Mouse (Mus musculus) liver, embryonic 14.5 days (tissue): ENCODE measurements around the gene Usp15.

Experiments
- CTCF ChIP-seq: IDR thresholded peaks from 2 replicates; pipeline ENCODE4 v1.5.1; 2016; ENCODE audit warnings: antibody characterized with exemption, low read depth, control low read depth
- EP300 ChIP-seq: IDR thresholded peaks from 2 replicates; pipeline ENCODE4 v1.6.1; 2016; ENCODE audit warnings: antibody characterized with exemption, low read depth

- no peak for TF ChIP-seq CTCF
- TF ChIP-seq EP300 = no peak
Observed at GRCm38 (mm10) chr10:123183243-123183642, 13.6 kb downstream of the Usp15 start.
